Mouse (Mus musculus) cerebellum, adult 2 months (tissue): Measurements from ENCODE around the gene Tead4.

ENCODE experiments used
- CTCF ChIP-seq: fragments of 200-500 bp; IDR thresholded peaks from 2 replicates; pipeline ENCODE4 v1.5.1; 2011; ENCODE audit warnings: low read depth, mild to moderate bottlenecking, control low read depth, low read length, moderate library complexity, borderline replicate concordance; ENCODE audit not compliant: insufficient read depth
- POLR2A ChIP-seq: fragments of 200-500 bp; IDR thresholded peaks from 2 replicates; pipeline ENCODE4 v1.6.1; 2011; ENCODE audit warnings: low read length, control low read depth, borderline replicate concordance; ENCODE audit not compliant: insufficient read depth

DNA sequence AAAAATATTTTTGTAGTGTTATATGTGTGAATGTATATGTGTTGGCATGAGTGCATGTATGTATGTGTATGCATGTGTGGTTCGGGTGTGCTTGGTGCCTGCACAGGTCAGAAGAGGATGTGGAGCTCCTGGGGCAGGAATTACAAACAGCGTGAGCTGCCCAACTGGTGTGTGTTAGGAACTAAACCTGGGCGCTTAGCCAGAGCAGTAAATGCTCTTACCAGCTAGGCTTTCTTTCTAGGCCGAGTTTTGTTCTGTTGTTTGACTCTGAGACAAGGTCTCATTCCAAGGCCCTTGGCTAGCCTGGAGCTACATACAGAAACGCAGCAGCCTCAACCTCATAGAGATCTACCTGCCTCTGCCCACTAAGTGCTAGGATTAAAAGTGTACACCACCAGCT lies 9.3 kb downstream of the Tead4 start:
- no peak for TF ChIP-seq POLR2A
- TF ChIP-seq CTCF = no peak
